Mouse (Mus musculus) T-helper 1 cell (primary cell): ENCODE results near the gene Lrrc27.

Source experiments
- in situ Hi-C: fragments of 300-600 bp; cut with MboI, MseI; formaldehyde crosslinking; loops from one replicate; pipeline ENCODE4 v1.15.1; 2025; ENCODE audit warnings: high pct_unique_total_duplicates

Gene Lrrc27

DNA sequence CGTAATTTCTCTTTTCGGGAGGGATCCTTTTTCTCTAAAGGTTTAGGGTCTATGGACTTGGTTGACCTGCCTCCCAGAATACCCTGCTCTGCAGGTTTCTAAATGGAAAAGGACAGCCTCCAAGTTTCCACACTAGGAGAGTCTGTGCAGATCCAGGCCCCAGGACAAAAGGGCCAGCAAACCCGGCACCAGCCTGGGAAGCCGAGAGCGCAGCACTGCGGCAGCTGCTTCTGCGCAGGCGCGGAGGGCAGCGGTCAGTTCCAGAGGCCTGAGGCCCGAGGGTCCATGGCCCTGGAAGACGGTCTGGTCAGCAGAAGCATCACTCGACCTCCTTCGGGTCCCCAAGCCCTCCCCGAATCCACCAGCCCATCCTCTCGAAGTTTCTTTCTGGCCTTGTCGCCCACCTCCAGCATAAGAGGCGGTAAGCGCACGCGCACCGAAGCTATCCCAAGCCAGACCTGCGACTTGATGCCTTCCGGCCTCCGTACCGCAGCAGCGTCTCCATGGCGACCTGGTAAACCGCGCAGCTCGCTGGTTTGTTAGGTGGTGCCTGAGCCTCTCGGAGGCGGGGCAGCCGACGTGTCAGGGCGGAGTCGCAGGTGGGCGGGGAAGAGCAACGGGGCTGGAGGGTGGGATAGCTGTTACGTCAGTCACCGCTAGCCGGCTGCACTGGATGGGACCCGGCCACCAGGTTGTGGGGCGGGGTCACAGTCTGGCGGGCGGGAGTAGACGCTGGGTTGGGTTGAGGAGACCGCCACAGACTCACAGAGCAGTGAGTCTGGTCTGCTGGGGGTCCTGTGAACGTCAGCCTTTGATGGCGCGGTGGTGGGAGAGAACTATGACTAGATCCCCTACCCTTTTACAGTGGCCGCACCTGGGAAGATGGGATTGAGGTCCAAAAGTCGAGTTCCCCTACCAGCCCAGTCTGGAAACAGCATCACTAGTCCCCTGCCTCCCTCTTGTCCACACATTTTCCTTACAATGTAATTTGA, at the start of gene Lrrc27, which contains the start of gene Stk32c:
Gene Lrrc27 (plus strand): TSS at position 235 of the 992 bp plus-strand sequence.
Gene Stk32c (minus strand): TSS at position 554 of the 992 bp plus-strand sequence.
- in situ Hi-C loops: loop anchor here (25.0 kb wide), 1 partner anchor 1776 kb away; the partner anchor contains the start of gene Glrx3

DNA sequence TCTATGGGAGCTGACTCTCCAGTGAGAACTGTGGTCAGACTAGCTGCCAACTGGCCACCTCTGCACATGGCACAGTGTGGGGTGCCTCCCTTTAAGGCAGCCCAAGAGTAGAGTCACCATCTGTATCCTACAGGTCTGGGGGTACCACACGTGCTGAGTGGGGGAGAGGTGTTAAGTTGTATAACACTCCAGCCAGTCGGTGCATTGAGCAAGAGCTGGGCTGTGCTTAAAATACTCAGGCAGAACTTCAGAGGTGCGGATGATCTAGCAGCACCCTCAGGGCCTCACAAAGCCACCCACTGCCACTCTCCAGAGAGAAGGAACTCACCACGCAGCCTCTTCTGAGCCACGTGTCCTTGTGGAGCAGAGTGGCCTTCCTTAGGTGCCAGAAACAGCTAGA, 48.4 kb upstream of the Lrrc27 start:
- in situ Hi-C loops: no loop called here

DNA sequence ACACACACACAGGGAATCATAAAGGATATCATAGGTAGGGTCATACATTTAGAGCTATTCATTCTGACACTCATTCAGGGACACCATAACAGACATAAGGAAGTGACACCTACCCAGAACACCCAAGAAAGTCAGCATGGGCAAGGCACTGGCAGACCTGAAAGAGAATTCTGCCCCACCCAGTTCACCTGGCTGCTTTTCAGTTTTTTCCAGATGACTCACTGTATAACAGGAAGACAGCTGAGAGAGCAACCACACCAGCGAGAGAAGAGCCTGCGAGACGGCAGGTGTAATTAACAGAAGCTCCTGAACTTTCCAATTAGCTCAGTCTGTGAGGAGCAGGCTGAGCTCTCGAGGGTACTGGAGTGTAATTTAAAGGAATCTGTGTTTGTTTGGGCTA, 43.6 kb upstream of the Lrrc27 start:
- in situ Hi-C loops: no loop called here

DNA sequence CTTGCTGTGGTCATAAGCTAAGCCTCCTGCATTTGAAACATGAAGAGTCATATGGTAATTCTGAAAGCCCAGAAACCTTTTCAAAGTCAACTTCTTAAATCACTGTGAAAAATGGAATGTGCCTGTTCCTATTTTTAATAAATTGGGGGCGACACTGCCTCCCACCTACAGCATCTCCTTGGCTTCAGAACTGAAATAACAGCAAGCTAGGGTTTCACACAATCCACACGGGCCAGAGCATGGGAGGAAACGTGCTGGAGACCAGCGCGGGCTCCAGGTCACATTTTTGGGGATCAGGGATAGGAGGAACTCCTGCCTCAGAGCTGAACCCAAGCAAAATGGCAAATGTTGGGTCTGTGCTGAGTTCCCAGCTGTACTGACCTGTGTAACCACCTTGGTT, 33.5 kb upstream of the Lrrc27 start:
- in situ Hi-C loops: no loop called here

DNA sequence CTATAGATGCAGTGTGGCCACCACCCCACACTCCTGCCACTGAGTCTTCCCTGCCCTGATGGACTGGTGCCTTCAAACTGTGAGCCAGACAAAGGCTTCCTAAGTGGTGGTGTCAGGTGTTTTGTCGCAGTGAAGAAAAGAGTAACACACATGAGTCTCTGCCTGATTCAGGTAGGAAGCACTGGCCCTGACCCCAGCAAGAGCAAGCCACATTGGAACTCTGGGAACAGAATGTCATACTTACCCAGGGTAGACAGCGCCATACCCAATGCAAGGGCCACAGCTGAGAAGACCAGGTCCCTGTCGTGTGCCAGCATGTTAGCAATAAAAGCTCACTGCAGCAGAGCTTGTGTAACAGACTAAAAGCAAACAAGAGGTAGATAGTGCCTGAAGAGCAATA, 32.7 kb upstream of the Lrrc27 start:
- in situ Hi-C loops: no loop called here

DNA sequence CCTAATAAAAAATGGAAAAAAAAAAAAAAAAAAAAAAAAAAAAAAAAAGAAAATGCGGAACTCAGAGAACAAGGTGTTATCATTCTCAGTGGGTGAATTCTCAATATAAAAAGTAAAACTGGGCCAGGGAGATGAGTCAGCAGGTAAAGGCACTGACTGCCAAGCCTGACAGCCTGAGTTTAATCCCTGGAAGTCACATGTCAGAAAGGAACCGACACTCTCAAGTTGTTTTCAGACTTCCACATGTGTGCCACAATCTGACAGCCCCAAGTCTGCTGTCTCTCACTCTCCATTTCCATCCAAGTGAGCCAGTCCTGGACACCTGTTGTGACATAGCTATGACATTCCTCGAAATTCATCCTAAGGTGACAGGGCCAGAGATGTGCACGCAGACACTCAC, 28.4 kb upstream of the Lrrc27 start:
- in situ Hi-C loops: no loop called here

DNA sequence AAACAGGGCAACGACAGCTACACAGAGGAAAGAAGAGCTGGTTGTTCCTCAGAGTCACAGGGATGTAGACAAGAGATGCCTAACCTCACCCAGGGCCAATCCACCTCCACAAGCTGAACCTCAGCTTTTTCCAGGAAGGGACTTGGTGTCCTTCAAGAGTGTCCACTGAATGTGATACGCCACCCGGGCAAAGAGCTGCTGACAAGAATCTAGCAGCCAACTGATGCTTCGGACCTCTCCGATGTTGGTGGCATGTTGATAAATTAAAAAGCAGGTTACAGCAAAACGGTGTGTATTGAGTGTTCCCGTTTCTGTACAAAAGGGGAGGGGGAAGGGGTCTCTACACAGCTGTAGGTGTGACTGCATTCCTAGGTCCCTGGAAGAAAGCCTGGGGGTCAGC, 27.9 kb upstream of the Lrrc27 start:
- in situ Hi-C loops: no loop called here

DNA sequence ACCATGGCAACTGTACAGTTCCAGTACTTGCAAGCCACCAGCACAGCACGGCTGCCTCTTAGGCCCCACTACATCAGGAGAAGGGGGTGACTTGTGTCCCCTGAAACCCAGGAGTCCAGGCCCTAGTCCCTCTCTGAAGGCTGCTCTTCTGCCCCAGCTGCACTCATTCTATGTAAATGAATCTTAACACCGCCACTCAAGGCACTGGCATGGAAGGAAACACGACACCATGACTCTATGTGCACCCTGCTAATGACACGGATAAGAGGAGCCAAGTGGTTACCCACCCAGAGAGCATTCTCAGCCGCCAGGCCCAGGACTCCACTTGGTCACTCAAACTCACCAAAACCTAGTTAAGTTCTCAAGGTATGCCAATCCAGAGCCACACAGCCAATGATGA, 26.8 kb upstream of the Lrrc27 start:
- in situ Hi-C loops: no loop called here

DNA sequence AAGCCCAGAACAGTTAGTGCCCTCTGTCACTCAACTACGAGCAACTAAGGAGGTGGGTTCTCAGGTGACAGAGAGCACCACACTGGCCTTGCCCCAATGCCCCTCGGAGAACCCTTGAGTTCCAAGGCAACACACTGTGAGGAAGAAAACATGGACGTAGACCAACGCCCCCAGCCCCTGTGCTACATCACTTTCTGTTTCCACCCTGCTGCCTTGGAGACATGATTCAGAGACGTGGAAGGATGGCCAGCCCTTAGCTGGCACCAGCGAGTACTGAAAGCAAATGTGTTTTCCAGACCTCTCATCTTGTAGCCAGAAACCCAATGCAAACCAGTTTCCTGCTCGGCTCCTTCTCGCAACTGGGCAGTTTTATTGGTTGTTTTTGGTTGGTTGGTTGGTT, 26.4 kb upstream of the Lrrc27 start:
- in situ Hi-C loops: no loop called here

DNA sequence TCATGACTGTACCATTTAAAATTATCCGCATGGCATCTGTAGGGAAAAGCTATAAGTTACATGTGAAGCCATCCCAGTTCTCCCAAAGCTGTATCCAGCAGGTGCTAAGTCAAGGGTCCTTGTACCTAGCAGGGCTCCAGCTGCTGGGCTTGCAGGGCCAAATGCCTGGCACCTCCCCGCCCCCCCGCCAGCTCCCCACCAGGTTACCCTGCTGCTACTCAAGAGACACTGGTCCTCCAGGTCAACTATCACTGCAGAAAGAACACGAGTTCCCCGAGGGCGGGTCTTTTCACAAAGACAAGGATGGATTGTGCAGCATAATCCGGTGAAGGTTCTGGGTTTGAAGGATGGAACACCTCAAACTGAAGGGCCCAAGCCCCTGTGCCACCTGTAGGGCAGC, 25.5 kb upstream of the Lrrc27 start:
- in situ Hi-C loops: no loop called here

DNA sequence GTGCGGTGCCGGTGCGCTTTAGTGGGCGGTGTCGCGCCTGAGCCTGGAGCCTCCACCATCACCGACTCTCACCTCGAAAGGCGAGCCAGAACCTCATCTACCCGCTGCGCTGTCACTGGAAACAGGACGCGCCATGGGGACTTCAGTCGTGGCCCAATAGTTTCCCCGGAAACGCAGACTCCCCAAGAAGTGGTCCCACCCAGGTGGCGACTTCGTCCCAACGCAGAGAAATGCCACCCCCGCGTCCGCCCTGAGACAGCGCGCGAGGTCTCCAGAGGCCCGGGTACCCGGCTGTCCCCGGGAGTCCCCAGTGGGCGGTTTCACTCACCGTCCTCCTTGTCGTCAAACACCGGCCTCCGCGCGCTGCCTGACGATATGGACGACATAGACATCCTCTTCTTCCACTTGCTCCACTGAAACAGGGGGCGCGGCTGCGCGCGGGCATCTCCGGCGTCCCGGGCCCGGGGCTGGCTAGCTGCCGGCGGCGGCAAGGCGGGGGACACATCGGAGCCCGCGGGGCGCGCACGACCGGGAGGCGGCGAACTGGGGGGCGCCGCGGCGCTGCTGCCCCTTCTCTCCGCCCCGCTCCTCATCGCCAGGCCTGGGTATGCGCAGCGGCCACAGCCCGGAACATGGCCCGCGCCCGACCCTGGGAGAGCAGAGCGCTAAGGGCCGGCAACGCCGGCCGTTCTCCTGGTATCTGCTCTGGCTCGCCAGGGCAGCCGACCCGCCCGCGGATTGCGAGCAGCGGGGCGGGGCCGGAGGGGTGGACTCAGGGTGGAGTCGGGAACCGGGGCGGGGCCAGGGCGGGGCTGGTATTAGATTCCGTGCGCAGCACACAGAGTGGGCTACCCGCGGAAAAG, 24.8 kb upstream of the Lrrc27 start:
- in situ Hi-C loops: no loop called here

DNA sequence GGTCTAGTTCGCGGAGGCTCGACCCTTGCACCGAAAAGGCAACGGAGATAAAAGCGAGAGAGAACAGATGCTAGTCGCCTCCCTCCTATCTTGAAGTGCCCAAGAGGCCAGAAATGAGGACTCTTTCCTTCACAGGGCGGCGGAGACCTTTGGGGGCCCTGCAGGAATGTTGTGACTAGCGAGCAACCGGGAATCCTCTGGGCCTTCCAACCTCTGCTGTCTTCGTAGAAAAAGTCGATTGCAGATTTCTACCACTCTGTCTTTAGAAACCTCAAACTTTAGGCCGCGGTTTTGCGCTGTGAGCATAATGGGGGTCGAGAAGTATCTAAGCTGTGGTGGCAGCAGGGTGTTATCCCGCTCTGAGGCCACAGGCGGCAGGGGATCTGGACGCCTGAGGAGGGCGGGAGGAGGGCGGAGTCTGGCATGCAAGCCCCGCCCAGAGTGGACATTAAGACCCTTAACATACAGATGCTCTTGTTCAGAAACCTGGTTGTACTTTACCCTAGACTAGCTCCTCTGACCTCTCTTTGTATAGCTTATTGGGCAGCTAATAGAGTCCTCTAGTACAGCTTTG, 24.1 kb upstream of the Lrrc27 start:
- in situ Hi-C loops: no loop called here

DNA sequence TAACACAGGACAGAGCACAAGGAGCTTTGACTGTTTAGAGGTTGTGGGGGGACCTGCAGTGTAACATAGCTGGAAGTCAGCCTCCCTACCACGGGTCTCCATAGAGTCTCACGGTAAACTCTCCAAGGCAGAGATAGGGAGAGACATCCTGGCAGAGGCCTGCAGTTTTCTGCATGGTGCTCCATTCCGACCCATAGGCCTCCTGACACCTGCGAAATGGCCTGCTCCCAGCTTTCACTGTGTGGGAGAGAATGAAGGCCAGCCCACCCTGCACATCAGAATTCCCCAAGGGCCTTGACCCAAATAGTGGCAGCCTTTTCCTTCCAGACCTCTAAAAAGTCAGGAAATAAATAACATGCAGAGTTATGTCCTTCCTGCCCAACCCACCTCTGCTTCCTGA, 22.2 kb upstream of the Lrrc27 start:
- in situ Hi-C loops: no loop called here

DNA sequence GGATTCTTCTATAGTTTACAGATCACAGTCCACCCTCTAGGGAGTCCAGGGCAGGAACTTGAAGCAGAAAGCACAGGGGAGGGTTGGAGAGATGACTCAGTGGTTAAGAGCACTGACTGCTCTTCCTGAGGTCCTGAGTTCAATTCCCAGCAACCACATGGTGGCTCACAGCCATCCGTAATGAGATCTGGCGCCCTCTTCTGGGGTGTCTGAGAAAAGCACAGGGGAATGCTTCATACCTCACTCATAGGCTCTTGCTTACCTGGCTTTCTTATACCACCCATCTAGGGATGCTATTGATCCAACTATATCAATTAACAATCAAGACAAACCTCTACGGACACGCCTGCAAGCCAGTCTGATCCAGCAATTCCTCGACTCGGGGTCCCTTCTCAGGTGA, 21.2 kb upstream of the Lrrc27 start:
- in situ Hi-C loops: no loop called here

DNA sequence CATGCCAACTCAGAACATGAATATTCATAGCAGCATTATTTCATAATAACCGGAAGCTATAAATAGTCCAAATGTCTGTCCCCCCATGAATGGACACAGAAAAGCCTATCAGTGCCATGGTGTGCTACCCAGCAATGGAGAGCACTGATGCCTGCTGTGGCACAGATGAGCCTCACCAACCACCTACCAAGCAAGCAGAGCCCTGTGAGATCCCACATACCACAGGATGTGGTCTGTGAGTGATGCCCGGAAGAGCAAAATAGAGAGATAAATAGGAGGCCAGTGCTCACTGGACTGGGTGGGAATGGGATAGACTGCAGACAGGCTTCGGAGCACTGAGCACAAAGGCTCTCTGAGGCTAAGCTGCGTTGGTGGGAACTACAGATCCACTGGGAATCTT, 15.8 kb upstream of the Lrrc27 start:
- in situ Hi-C loops: no loop called here

DNA sequence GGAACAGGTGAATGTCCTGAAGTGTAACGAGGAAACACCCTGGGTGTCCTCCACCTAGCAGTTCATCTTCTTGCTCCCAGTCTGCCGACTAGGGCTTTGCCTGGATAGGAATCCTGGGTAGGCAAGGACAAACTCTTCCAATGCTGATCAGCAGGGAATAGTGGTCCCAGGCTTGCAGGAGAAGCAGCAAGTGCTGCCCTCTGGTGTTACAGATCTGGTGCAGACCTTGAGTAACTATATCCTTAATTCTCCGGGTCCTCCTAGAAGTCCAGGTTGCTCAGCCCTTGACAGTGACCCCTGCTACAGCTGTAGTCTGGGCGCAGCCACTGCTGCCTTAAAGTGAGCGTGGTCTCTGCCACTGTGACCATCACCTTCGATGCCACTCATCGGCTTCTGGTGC, 12.7 kb upstream of the Lrrc27 start:
- in situ Hi-C loops: loop anchor here (5.0 to 25.0 kb wide), 2 partner anchors 78 to 1763 kb away; partner anchors contain the start of gene Glrx3

DNA sequence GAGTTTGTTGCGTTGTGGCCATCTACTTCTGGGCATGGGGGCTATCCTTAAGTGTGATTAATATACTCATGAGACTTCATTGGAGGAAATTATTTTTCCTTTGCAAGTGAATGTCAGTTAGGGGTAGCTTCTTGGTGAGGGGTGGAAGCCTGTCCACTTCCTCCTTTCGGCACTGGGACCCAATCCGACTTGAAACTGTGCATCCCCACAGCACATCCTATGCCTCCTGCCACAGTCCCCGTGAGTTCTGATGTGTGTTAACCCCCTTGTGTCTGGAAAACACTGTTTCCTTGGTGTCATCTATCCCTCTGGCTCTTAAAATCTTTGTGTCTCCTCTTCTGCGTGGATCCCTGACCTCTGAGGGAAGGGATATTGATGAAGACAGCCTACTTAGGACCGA, 11.6 kb upstream of the Lrrc27 start:
- in situ Hi-C loops: loop anchor here (5.0 to 25.0 kb wide), 2 partner anchors 79 to 1764 kb away; partner anchors contain the start of gene Glrx3

DNA sequence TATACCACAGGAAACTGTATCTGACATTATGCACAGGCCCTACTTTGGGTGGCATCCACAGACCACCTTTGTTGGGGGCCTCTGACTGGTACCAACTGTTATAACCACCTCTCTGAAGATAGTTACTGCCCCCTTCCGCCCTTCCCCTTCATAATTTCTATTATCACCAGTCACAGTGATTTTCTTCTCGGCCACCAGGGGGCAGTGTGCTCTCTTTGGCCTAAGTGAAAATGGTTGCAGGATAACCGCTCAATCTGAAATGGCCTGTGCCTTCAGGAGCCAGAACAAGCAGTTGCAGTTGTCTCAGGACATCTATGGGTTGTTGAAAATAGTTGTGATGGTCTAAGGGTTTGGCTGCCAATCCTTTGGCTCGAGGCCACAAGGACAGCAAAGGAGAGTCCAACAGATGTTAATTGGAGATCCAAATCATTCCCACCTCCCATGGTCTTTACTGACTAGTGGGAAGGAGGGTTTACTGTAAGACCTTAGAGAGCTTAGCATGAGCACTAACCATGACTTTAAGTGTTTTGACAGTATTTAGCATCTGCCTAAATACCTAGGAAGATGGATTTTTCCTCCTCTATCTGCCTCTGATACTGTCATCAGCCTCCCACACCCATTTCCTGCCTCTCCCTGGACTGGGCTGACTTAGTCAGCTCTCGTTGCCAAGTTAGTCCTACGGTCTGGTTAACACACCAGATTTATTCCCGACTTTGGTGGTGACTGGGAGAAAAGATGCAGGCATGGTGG, 4.6 kb upstream of the Lrrc27 start:
- in situ Hi-C loops: loop anchor here (25.0 kb wide), 1 partner anchor 1771 kb away; the partner anchor contains the start of gene Glrx3

DNA sequence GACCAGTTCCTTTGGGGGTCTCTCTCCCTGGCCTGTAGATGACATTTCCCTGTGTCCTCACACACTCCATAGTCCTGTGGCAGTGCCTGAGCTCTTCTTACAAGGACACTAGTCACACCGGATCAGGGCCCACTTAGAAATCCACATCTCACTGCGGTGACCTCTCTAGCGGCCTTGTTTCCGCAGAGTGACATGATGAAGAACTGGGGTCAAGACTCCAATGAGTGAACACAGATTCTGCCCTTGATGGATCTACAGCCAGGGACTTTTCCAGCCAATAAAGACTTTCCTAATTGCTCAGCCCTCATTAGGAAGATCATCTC, 4.1 kb upstream of the Lrrc27 start:
- in situ Hi-C loops: loop anchor here (25.0 kb wide), 1 partner anchor 1771 kb away; the partner anchor contains the start of gene Glrx3

DNA sequence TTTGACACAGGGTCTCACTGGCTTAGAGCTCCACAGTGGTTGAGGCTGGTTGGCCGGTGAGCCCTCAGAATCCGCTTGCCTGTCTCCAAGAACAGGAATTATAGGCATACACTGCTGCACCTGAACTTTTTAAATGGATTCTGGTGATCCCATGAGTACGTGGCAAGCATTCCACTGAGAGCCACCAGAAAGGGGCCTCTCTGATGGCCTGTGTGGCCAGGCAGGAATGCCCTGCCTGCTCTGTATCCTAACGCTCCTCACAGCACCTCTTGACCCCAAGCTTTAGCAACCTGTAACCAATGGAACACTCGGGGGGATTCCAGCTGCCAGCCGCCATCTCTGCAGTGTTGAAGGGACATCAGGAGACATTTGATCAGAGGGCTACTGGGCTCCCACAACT, 1.0 kb upstream of the Lrrc27 start:
- in situ Hi-C loops: loop anchor here (25.0 kb wide), 1 partner anchor 1774 kb away; the partner anchor contains the start of gene Glrx3

DNA sequence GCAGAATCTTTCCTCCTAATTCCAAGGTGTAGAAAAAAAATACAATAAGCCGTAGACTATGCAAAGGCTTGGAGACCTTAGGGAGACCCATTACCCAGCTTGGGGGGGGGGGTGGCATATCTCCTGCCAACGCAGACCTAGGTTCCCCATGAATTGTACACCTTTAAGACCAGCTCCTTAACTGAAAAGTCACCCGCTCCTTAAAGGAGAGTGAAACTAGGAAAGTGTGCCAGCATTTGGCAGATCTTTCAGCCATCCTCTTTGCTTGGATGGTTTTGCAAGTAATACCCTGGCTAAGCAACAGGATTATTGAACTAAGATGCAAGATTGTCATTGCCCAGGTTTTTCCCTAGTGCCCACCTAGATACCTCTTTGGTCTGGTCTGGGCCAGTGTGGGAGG, 963 bp downstream of the Lrrc27 start:
- in situ Hi-C loops: loop anchor here (25.0 kb wide), 1 partner anchor 1776 kb away; the partner anchor contains the start of gene Glrx3
